Mouse (Mus musculus): ENCODE results near the gene Gng8.

- TF ChIP-seq CTCF (IDR thresholded peaks at IDR 0.05; ENCODE audit: insufficient read depth, low read length), result no peak
- TF ChIP-seq POLR2A (IDR thresholded peaks at IDR 0.05; ENCODE audit: borderline replicate concordance, extremely low read depth, low read depth, low read length), result no peak
These were observed 16.8 kb upstream of the Gng8 start for GRCm38 (mm10) chr7:16874756-16875309.
